Mouse (Mus musculus): ENCODE data around the gene Akap11. TPM values are rescaled to one million over a fixed set of nuclear protein-coding genes. Genes with fewer than 3 reads are reported as not detected.
A peak's percentile ranks its signal among the peaks of the same experiment; 100 is the strongest.
"Not testable (repeated sequence)": the region's sequence is repeated elsewhere in the genome, so short reads cannot be mapped to it uniquely, and the experiment has no call there.

The Akap11 gene
- total RNA-seq (2014; fragmentation: Nextera tagmentation) = 26.5 and 29.7 TPM in 2 replicates
- total RNA-seq (2017) = 40.8 and 65.8 TPM in 2 replicates

DNA sequence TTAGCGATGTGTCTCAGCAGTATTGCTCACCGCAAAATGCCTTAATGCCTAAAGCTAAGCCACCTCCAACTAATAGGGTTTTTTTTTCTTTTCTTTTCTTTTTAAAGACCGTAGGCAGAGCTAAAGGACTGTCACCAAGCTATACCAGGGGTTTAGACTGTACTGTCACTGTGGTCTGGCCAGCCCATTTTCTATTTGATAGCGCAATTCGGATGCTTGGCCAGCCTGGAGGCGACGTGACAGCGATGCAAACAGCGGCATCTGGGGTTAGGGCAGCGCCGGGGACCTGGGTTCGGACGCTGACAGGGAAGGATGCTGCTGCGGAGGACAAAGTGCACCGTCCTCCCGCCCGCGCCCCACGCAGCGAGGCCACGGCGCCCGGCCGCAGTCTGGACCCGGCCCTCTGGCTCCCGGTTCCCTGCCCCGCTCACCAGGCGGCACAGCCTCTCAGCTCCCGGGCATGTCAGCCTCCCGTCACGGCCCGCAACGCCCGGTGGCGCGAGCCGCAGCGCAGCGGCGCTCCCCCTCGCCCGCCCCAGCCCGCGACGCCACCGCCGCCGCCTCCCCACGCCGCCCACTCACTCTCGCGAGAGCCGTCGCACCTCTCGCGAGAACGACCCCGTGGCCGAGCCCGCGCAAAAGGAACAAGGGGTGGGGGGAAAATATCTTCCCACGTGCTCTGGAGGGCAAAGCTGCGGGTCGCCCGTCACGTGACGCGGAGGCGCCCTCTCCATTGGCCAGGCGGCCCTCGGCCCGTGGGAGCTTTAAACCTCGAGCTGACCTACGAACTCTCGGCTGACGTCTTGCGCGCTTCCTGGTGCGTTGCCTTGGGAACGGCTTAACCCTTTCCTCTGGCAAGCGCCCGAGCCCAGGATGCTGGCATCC, at the start of gene Akap11:
Gene Akap11, minus strand, starts transcription at position 528 of the 885 bp plus-strand sequence.
- ATAC-seq (replicated peaks; ENCODE audit: low FRiP score, low TSS enrichment, poor library complexity, severe bottlenecking) = peak; percentile 88

DNA sequence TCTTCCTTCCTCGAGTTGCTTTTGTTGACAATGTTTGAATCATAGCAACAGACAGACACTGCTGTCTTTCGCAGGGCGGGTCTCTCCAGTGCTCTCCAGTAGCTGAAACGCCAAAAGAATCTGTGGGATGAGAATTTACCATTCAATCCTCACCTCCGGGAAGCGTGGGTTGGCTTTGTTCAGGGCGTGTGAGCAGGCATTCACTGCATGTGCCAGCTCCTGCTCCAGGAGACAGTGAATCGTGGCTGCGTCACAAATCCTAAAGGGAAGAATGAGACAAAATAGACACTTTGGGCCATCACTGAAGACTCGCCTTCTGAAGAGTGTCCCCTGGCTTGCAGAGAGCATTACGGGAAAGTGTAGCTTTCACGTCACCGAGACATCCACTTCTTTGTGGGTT, 47.6 kb upstream of the Akap11 start:
- ATAC-seq (replicated peaks; ENCODE audit: low FRiP score, low TSS enrichment, poor library complexity, severe bottlenecking) = no peak

DNA sequence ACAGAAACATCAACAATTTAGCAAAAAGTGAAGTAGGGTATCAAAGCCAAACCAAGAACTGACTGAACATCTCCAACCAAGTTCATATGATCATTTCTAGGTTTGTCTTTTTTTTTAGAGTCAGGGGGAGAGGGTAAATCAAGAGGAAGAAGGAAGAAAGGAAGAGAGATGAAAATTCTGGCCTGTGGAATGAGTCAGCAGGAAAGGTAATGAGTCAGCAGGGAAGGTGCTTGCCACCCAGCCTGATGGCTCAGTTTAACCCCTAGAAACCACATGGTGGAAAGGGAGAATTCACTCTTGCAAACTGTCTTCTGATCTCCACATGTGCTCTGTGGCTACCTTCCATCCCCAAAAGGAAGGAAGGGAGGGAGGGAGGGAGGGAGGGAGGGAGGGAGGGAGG, 46.6 kb upstream of the Akap11 start:
- no peak for ATAC-seq (replicated peaks; ENCODE audit: low FRiP score, low TSS enrichment, poor library complexity, severe bottlenecking)

DNA sequence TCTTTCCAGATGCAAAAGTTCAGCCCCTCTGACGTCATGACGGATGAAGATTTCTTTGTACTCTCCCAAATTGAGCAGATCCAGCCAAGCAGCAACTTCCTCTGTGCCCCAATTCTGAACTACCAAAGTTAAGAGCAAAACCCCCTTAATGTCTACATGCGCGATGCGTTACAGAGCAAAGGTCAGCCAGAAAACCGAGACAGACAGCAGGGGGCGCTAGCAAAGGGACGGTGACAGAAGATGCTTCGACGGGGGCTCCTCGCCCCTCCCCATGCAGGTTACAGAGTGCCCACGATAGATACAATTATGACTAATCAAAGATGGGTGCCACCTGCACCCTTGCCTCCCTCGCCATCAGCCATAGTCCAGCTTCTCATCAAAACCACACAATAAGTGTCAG, 39.3 kb upstream of the Akap11 start:
- ATAC-seq (replicated peaks; ENCODE audit: low FRiP score, low TSS enrichment, poor library complexity, severe bottlenecking) = no peak

DNA sequence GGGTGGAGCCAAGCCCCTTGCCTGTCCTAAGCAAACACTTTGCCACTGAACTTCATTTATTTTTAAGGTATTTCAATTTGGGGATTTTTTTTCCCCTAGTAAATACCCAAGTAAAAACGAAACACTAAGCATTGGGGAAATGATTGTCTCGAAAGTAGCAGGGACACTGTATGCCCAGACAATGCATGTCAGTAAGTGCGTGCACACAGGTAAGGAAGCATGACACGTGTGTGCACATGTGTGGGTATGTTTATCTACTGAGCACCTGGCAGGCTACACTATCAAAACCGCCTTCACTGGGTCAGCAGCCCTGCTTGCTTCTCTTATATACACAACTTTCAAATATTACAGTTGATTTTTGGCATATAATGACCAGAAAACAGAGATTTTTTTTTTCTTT, 31.8 kb upstream of the Akap11 start:
- no peak for ATAC-seq (replicated peaks; ENCODE audit: low FRiP score, low TSS enrichment, poor library complexity, severe bottlenecking)

DNA sequence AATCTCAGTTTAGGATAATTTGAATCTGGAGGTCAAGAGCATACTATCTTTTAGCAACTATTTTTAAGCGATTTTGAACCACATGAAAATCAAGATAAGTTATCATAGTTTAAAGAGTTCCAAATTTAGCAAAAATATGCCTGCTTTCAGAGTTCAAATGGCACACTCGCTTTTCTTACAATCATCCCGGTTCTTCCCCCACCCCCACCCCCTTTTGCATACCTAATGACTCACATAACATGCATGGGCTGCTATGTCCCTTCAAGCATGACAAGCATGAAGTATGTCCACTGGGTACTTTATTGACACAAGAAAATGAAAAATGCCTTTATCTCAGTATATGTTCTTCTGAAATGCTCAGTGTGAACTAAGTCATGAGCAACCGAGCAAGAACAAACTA, 29.8 kb upstream of the Akap11 start:
- no peak for ATAC-seq (replicated peaks; ENCODE audit: low FRiP score, low TSS enrichment, poor library complexity, severe bottlenecking)

DNA sequence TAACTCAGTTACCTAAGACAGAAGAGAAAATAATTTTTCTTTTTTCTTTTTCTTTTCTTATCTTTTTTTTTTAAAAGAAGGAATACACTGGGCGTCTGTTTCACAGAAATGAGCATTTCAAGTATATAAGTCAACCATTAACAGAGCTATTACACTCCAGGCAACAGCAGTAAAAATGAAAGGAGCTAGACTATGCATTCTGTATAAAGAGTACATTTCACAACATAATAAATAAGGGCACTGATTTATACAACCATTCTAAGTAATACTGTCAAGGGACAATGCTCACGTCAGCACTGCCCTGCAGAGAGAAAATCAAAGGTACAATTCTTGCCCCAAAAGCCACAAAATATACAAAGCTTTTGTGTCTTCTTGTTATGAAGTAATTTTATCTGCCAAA, 27.7 kb upstream of the Akap11 start:
- ATAC-seq (replicated peaks; ENCODE audit: low FRiP score, low TSS enrichment, poor library complexity, severe bottlenecking) = no peak

DNA sequence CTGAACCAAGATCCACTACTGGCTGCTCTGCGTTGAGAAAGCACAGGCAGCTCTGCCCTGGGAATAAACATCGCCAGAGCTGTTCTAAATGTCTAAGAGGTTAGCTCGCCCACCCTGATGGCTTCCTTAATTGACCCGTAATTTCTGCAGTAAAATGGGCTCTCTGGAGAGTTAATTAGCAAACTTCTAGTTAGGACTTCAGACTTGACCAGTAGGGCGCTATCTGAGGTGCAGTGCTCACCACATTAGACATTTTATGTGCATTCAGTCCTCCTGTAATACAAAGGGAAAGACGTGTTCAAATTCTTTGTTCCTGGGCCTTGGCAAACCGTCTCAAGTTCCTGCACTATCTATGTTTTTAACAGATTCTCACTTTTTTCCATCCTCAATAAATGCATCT, 26.6 kb upstream of the Akap11 start:
- no peak for ATAC-seq (replicated peaks; ENCODE audit: low FRiP score, low TSS enrichment, poor library complexity, severe bottlenecking)

DNA sequence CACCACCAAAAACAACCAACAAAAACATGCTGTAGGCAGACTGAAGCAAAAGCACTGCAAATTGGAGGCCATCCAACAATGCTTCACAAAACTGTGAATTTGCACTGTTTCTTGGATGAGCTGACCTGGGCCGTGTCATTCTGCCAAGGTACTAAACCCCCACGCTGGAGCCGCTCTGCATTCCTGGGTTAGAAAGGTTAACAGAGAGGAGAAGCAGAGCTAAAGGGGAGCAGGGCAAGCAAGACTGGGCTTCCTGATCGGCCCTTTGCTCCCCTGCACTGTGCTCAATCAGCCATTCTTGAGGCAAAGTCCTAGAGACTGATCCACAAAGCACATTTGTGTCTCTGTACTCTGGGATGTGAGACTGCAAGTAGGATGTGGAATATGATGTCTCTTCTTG, 25.5 kb upstream of the Akap11 start:
- no peak for ATAC-seq (replicated peaks; ENCODE audit: low FRiP score, low TSS enrichment, poor library complexity, severe bottlenecking)

DNA sequence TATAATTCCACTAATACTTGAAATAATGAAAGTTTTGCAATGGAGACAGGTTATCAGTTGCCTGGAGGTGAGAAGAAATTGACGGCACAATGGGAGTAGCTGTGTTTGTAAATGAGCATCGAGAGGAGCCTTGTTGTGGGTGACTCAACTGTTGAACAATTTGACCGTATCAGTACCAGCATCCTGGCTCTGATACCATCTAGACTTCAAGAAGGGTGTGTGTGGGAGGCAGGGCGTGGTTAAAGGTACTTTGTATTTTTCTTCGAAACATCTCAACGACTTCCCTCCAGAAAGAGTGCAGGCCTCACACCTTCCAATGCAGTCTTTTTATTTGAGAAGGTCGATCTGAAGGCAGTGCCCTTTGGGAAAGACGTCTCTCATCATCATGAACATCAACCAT, 22.4 kb upstream of the Akap11 start:
- ATAC-seq (replicated peaks; ENCODE audit: low FRiP score, low TSS enrichment, poor library complexity, severe bottlenecking) = no peak

DNA sequence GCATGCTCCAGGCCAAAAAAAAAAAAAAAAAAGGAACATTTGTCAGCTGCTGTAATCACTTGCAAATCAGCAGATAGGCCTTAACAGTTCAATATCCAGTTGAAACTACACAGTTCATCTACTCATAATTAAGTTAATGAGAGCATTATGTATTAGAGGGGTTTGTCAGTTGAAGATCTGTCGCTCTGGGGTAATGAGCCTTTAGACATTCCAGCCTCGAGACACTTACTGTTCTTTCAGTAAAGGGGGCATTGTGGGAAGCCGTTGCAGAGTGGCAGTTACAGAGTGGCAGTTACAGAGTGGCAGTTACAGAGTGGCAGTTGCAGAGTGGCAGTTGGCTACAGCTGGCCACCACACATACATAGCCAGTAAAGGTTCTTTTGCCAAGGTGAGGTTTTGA, 18.2 kb upstream of the Akap11 start:
- ATAC-seq (replicated peaks; ENCODE audit: low FRiP score, low TSS enrichment, poor library complexity, severe bottlenecking) = not testable (repeated sequence)

DNA sequence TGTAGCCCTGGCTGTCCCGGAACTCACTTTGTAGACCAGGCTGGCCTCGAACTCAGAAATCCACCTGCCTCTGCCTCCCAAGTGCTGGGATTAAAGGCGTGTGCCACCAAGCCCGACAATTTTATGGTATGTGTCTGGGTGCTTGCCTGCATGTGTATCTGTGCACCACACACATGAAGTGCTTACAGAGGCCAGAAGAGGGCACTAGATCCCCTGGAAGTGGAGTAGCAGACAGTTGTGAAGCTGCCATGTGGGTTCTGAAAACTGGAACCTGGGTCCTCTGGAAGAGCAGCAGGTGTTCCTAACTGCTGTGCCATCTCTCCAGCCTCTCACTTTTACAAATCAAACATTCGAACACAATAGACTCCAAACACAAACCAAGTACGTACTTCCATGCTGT, 17.1 kb upstream of the Akap11 start:
- ATAC-seq (replicated peaks; ENCODE audit: low FRiP score, low TSS enrichment, poor library complexity, severe bottlenecking) = no peak

DNA sequence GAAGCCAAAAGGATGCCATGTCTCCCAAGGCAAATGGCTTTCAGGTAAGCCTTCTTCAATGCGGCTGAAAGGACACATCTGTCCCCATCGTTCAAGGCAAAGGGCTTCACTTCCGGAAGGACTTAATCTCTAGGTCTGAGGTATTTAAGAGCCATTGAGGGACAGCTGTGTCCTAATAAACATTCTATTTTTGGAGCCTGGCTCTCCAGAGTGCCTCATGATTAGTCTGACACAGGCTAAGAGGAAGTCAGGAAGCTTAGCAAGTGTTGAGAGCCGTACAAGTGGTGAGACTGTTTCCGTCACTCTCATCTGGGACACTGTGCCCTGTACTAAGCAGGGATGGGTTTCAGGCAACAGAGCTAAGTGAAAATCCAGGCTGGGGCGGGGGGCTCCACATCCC, 12.2 kb upstream of the Akap11 start:
- ATAC-seq (replicated peaks; ENCODE audit: low FRiP score, low TSS enrichment, poor library complexity, severe bottlenecking) = no peak

DNA sequence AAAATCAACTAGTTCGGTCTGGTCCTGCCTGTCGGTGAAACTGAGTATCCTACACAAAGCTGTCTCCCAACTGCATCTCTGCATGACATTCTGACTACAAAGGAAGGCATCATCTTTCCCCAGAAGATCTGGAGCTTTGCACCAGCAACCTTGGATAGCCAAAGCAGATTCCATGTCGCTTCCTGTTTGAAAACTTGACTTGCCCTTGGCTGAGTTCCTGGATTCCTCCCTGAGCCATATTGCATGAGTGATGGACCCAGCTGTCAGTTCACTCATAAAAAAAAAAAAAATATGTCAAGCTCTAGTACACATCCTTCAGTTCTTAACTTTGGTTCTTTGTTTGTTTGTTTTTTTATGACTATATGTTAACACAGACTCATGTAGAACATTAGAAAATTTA, 4.7 kb upstream of the Akap11 start:
- no peak for ATAC-seq (replicated peaks; ENCODE audit: low FRiP score, low TSS enrichment, poor library complexity, severe bottlenecking)

DNA sequence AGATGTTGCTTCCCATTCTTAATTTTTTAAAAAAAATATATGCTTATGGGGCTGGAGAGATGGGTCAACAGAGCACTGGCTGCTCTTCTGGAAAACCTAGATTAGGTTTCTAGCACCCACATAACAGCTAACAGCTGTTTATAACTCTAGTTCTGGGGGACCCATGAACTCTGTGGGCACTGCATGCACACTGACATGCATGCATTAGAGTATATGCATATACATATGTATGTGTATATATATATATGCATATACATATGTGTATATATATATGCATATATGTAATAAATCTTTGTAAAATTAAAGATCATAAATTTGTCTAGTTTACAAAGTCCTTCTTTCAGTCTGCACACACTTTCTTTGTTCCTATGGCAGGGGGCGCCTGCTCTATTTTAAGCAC, 3.2 kb upstream of the Akap11 start:
- no peak for ATAC-seq (replicated peaks; ENCODE audit: low FRiP score, low TSS enrichment, poor library complexity, severe bottlenecking)

DNA sequence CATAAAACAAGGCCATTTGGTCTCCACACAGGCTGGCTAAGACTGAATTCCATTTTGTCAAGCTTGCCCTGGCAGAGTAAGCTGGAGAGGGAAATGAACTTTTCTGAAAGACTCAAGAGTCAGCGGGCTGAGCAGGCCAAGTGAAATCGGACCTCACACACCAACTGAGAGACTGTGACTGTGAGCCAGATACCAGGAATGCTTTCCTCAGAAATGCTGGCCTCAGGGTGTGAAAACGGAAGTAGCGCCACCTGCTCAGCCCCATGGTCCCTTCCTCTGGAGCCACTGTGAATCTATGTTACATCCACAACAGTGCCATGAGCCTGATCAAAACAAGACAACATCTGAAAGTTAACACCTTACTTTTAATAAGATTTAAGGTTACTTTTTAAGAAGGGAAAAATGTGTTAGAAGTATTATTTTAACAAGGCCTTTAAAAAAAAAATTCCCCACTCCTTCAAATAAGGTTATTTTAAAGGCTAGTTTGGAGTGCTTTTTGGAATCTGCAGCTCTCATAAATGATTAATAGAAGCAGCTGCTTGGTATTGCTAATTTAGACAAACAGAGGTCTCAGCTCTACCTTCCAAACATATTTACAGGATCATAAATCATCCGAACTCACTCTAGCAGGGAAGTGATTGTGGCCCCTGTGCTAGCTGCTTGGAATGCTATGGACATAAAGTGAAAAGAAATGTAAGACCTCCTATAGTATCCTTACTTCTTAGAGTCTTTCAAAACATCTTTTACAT, 2.1 kb upstream of the Akap11 start:
- ATAC-seq (replicated peaks; ENCODE audit: low FRiP score, low TSS enrichment, poor library complexity, severe bottlenecking) = no peak

DNA sequence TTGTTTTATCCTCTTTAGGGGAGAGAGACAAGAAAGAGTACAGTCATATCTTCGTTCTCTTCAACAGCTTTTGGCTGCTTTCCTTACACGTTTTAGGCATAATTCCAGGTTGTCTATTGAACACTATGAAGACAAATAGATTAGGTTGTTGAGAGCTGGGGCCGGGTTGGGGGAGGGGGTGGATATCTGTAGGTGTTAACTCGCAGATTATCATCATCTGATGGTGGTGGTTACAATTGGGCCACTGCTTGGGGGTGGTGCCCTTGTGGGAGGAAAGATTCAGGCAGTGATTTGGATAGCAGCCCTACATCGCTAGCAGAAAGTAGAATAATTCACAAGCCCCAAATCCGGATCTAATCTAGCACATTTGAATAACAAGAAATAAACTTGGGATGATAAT, 943 bp upstream of the Akap11 start:
- peak; percentile 5; the same call in 1 of the 2 replicates for ATAC-seq (replicated peaks; ENCODE audit: low FRiP score, low TSS enrichment, poor library complexity, severe bottlenecking)

DNA sequence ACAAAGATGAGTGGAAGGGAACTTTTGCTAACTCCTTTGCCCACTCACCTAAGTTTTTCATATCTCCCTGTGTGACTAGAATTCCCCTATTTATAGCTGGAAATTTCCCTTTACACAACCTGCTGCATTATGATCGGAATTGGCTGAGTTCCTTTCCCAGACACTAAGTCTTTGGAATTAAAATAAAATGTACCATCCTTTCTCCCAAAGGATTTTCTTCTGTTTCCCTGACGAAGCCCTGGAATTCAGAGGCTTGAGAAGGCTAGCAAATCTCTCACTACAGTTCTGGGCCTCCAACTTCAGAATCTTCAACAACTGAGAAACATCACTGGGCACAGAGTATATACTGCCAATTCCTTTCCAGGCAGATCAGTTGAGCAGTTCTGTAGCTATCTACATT, 1.2 kb downstream of the Akap11 start:
- no peak for ATAC-seq (replicated peaks; ENCODE audit: low FRiP score, low TSS enrichment, poor library complexity, severe bottlenecking)

DNA sequence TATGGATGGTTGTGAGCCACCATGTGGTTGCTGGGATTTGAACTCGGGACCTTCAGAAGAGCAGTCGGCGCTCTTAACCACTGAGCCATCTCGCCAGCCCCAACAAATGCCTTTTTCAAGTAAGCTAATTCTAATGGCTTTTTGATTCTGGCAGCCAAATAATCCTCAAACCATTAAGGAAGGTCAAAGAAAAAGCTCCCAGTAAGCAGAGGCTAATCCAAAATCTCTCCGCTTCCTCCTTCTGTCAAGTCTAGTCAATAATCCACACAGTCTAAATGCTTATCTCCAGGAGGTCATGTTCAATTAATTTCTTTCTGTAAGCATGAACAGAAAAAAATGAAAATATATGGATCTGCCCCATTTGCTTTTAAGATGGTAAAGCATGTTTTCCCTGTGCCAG, 2.0 kb downstream of the Akap11 start:
- no peak for ATAC-seq (replicated peaks; ENCODE audit: low FRiP score, low TSS enrichment, poor library complexity, severe bottlenecking)

DNA sequence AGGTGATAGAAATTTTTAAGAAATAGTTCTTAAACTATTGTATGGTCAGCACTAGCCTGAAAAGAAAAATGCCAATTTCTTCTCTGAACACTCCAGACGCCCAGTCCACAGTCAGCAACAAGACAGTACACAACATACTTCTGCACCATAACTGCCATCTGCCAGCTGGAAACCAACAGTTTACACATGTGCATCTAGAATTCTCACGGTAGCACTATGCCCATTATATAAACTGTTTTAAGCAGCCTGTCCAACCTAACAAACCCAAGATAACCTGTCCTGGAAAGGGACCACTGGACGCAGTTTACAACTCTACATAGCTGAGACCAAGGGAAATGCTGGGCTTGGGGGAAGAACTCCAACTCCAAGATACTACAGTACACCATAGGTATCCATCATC, 2.9 kb downstream of the Akap11 start:
- ATAC-seq (replicated peaks; ENCODE audit: low FRiP score, low TSS enrichment, poor library complexity, severe bottlenecking) = no peak

DNA sequence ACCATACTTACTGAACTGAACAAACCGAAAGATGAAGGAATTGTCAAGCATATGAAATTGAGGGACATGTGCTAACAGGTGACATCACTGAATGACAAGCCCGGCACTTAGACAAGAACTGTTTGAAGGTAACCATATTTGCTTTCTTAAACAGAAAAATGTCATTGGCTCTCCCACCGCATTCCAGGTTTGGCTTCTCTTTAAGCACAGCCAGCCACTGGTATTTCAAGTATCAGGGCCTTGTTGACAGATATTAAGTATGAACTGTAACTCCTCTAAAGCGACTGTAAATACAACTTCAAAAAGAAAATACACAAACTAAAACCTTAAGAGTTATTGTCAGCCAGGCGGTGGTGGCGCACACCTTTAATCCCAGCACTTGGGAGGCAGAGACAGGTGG, 4.3 kb downstream of the Akap11 start:
- ATAC-seq (replicated peaks; ENCODE audit: low FRiP score, low TSS enrichment, poor library complexity, severe bottlenecking) = peak; percentile 25; the same call in 1 of the 2 replicates
